Mouse (Mus musculus) neural tube, embryonic 15.5 days (tissue): ENCODE measurements at regions not wholly inside any gene's neighbourhood (a gene's known extent, or its start where the extent isn't known, plus 50 kb on each side); places are given as distances from the start of the nearest gene placed in this dataset.
A peak's percentile ranks its signal among the peaks of the same experiment; 100 is the strongest.

Source experiments
- ATAC-seq: fragments of 200-750 bp; cut with Nextera tagmentation; 2 replicates; pipeline ENCODE4 v1.8.0; 2017; ENCODE audit warnings: mild to moderate bottlenecking, moderate TSS enrichment, moderate library complexity; ENCODE audit not compliant: low FRiP score
- H3K27ac ChIP-seq: fragments of 300-500 bp; sonication (generic); replicated peaks from 2 replicates; pipeline ENCODE4 v1.5.1; 2015; ENCODE audit warnings: mild to moderate bottlenecking, inconsistent platforms
- H3K27me3 ChIP-seq: fragments of 300-500 bp; sonication (generic); replicated peaks from 2 replicates; pipeline ENCODE4 v1.6.1; 2015; ENCODE audit warnings: inconsistent platforms
- H3K36me3 ChIP-seq: fragments of 300-500 bp; sonication (generic); 2 replicates; pipeline ENCODE4 v1.6.1; 2015; ENCODE audit warnings: inconsistent platforms
- H3K4me1 ChIP-seq: fragments of 300-500 bp; sonication (generic); 2 replicates; pipeline ENCODE4 v1.6.1; 2015; ENCODE audit warnings: inconsistent platforms
- H3K4me2 ChIP-seq: fragments of 300-500 bp; sonication (generic); 2 replicates; pipeline ENCODE4 v1.6.1; 2015; ENCODE audit warnings: inconsistent platforms, mild to moderate bottlenecking, moderate library complexity
- H3K4me3 ChIP-seq: fragments of 300-500 bp; sonication (generic); replicated peaks from 2 replicates; pipeline ENCODE4 v1.5.1; 2015; ENCODE audit warnings: mild to moderate bottlenecking, inconsistent platforms
- H3K9ac ChIP-seq: fragments of 300-500 bp; sonication (generic); replicated peaks from 2 replicates; pipeline ENCODE4 v1.6.1; 2015; ENCODE audit warnings: mild to moderate bottlenecking, inconsistent platforms
- H3K9me3 ChIP-seq: fragments of 300-500 bp; sonication (generic); replicated peaks from 2 replicates; pipeline ENCODE4 v1.6.1; 2016; ENCODE audit warnings: inconsistent platforms
- WGBS: fragments of 180-500 bp; shearing (Covaris S2); methylation state at CpG from one replicate; pipeline ENCODE4 v1.1.7; 2015; ENCODE audit warnings: mixed read lengths; 5-methylcytosine and 5-hydroxymethylcytosine counted together

GRCm38 (mm10) chr8:60372681-60373398 is 130.2 kb downstream of the Gm10283 start:
- Histone ChIP-seq H3K27me3 (no peaks in the 10 kb centered on the region), H3K9me3 (no peaks in the 10 kb centered on the region), H3K4me2 (no peak overlapping the region), H3K4me3 (no peak overlapping the region), H3K36me3 (no peaks in the 10 kb centered on the region), H3K9ac (no peak overlapping the region), H3K27ac (no peak overlapping the region), H3K4me1 (no peaks in the 10 kb centered on the region)
- no peak for ATAC-seq
- 84% methylated on average over 9 of the region's 9 CpGs for WGBS

- Histone ChIP-seq H3K27me3 (no peaks in the 10 kb centered on the region), H3K36me3 (no peaks in the 10 kb centered on the region), H3K27ac (no peak overlapping the region), H3K4me3 (no peak overlapping the region), H3K4me1 (no peaks in the 10 kb centered on the region), H3K9ac (no peak overlapping the region), H3K4me2 (no peak overlapping the region), H3K9me3 (no peaks in the 10 kb centered on the region)
- WGBS: 42% methylated on average over 2 of the region's 2 CpGs
- no peak for ATAC-seq
These were observed 154.7 kb downstream of the Gm10283 start for GRCm38 (mm10) chr8:60348291-60348690.

GRCm38 (mm10) chr8:60345830-60346420 is 157.1 kb downstream of the Gm10283 start:
- Histone ChIP-seq H3K4me2 (no peak overlapping the region), H3K9ac (no peak overlapping the region), H3K27ac (no peak overlapping the region), H3K36me3 (no peaks in the 10 kb centered on the region), H3K9me3 (no peaks in the 10 kb centered on the region), H3K4me3 (no peak overlapping the region), H3K27me3 (no peaks in the 10 kb centered on the region), H3K4me1 (no peaks in the 10 kb centered on the region)
- ATAC-seq: no peak
- 38% methylated on average over 6 of the region's 6 CpGs for WGBS

- Histone ChIP-seq H3K27me3 (no peaks in the 10 kb centered on the region), H3K4me1 (no peaks in the 10 kb centered on the region), H3K9ac (no peak overlapping the region), H3K4me3 (no peak overlapping the region), H3K27ac (no peak overlapping the region), H3K9me3 (no peaks in the 10 kb centered on the region), H3K36me3 (no peaks in the 10 kb centered on the region), H3K4me2 (no peak overlapping the region)
- 42% methylated on average over 3 of the region's 3 CpGs for WGBS
- ATAC-seq: no peak
These were observed 187.5 kb downstream of the Gm10283 start for GRCm38 (mm10) chr8:60315478-60315877.

GRCm38 (mm10) chr8:60313977-60314854 is 188.8 kb downstream of the Gm10283 start:
- Histone ChIP-seq H3K27ac (no peak overlapping the region), H3K4me3 (no peak overlapping the region), H3K36me3 (no peaks in the 10 kb centered on the region), H3K27me3 (no peaks in the 10 kb centered on the region), H3K9me3 (no peaks in the 10 kb centered on the region), H3K9ac (no peak overlapping the region), H3K4me2 (no peak overlapping the region), H3K4me1 (no peaks in the 10 kb centered on the region)
- 60% methylated on average over 8 of the region's 8 CpGs for WGBS
- no peak for ATAC-seq

- no peaks in the 10 kb centered on the region for H3K27me3 ChIP-seq
- no peaks in the 10 kb centered on the region for H3K9me3 ChIP-seq
- H3K9ac ChIP-seq: no peak overlapping the region
- no peaks in the 10 kb centered on the region for H3K4me1 ChIP-seq
- H3K36me3 ChIP-seq: no peaks in the 10 kb centered on the region
- WGBS: 49% methylated on average over 2 of the region's 2 CpGs
- H3K4me2 ChIP-seq: no peak overlapping the region
- no peak for ATAC-seq
- no peak overlapping the region for H3K27ac ChIP-seq
- no peak overlapping the region for H3K4me3 ChIP-seq
These were observed 192.9 kb downstream of the Gm10283 start for GRCm38 (mm10) chr8:60310136-60310535.

- Histone ChIP-seq H3K9me3 (no peaks in the 10 kb centered on the region), H3K9ac (no peak overlapping the region), H3K27ac (no peak overlapping the region), H3K4me3 (no peak overlapping the region), H3K4me2 (no peak overlapping the region), H3K27me3 (no peaks in the 10 kb centered on the region), H3K36me3 (no peaks in the 10 kb centered on the region), H3K4me1 (no peaks in the 10 kb centered on the region)
- WGBS: 83% methylated on average over 7 of the region's 7 CpGs
- ATAC-seq: no peak
These were observed 201.7 kb downstream of the Gm10283 start for GRCm38 (mm10) chr8:60301282-60301681.

GRCm38 (mm10) chr8:60277211-60277801 is 225.7 kb downstream of the Gm10283 start:
- no peak overlapping the region for H3K4me2 ChIP-seq

GRCm38 (mm10) chr8:60250341-60250740 is 252.7 kb downstream of the Gm10283 start:
- Histone ChIP-seq H3K9me3 (no peaks in the 10 kb centered on the region), H3K36me3 (no peaks in the 10 kb centered on the region), H3K4me1 (no peaks in the 10 kb centered on the region), H3K4me3 (no peak overlapping the region), H3K27me3 (no peaks in the 10 kb centered on the region), H3K9ac (no peak overlapping the region), H3K27ac (0 out of 2 replicates have a peak overlapping the region, but pooled peaks have one; percentile 8), H3K4me2 (no peak overlapping the region)
- no peak for ATAC-seq
- 66% methylated on average over 6 of the region's 6 CpGs for WGBS

More at GRCm38 (mm10) chr8:60277211-60277801, 225.7 kb downstream of the Gm10283 start:
- Histone ChIP-seq H3K4me1 (0 out of 2 replicates have a peak, but pooled peaks cover 3% of the 10 kb centered on the region), H3K9me3 (no peaks in the 10 kb centered on the region), H3K4me3 (no peak overlapping the region), H3K27me3 (no peaks in the 10 kb centered on the region), H3K9ac (no peak overlapping the region), H3K36me3 (no peaks in the 10 kb centered on the region), H3K27ac (no peak overlapping the region)
- ATAC-seq: no peak
- WGBS: 19% methylated on average over 2 of the region's 2 CpGs

- Histone ChIP-seq H3K4me2 (no peak overlapping the region), H3K4me3 (no peak overlapping the region), H3K4me1 (no peaks in the 10 kb centered on the region), H3K9me3 (no peaks in the 10 kb centered on the region), H3K9ac (no peak overlapping the region), H3K27ac (no peak overlapping the region), H3K36me3 (no peaks in the 10 kb centered on the region), H3K27me3 (no peaks in the 10 kb centered on the region)
- WGBS: 10% methylated on average over 2 of the region's 2 CpGs
- no peak for ATAC-seq
These were observed 253.3 kb downstream of the Gm10283 start for GRCm38 (mm10) chr8:60249704-60250103.

GRCm38 (mm10) chr8:60247601-60248000 is 255.4 kb downstream of the Gm10283 start:
- Histone ChIP-seq H3K4me2 (no peak overlapping the region), H3K27me3 (no peaks in the 10 kb centered on the region), H3K4me3 (no peak overlapping the region), H3K9me3 (no peaks in the 10 kb centered on the region), H3K9ac (no peak overlapping the region), H3K4me1 (no peaks in the 10 kb centered on the region), H3K27ac (no peak overlapping the region), H3K36me3 (no peaks in the 10 kb centered on the region)
- no peak for ATAC-seq
